Mouse (Mus musculus) retina, adult 2 months (tissue): ENCODE data around the gene Nabp2.

Source experiments
- DNase-seq: peaks from one replicate; pipeline ENCODE4 v3.0.0-alpha.2; 2012; ENCODE audit warnings: low read depth, low spot score

Gene Nabp2

GRCm38 (mm10) chr10:128359226-128359625, 52.1 kb downstream of the Nabp2 start:
- DNase-seq = no peak

GRCm38 (mm10) chr10:128358796-128359195, 52.5 kb downstream of the Nabp2 start:
- no peak for DNase-seq
